Mouse (Mus musculus): ENCODE results near the gene Ugt1a6a. TPM values are rescaled to one million over a fixed set of nuclear protein-coding genes. Genes with fewer than 3 reads are reported as not detected.

Ugt1a6a gene
- polyA plus RNA-seq, 1 experiment: 1.3 TPM

GRCm38 (mm10) chr1:88260604-88261377 lies 126.2 kb downstream of the Ugt1a6a start:
- Histone ChIP-seq H3K27me3 (ENCODE audit: control insufficient read depth, insufficient read depth, insufficient read length) (no peaks in the 10 kb centered on the region), H3K4me3 (ENCODE audit: insufficient read depth, poor library complexity, severe bottlenecking) (no peak overlapping the region), H3K79me3 (ENCODE audit: low read depth) (peaks cover 2% of the 10 kb centered on the region), H3K79me2 (ENCODE audit: control insufficient read depth, insufficient read depth) (peaks cover 38% of the 10 kb centered on the region), H3ac (ENCODE audit: control insufficient read depth, insufficient read length, low read depth) (no peak overlapping the region), H3K36me3 (ENCODE audit: control insufficient read depth, insufficient read depth) (peaks cover 48% of the 10 kb centered on the region)
- no peak for TF ChIP-seq FOSL1 (IDR thresholded peaks at IDR 0.05; ENCODE audit: insufficient read depth, low read length, poor library complexity, severe bottlenecking)
- TF ChIP-seq CEBPB (IDR thresholded peaks at IDR 0.05; ENCODE audit: low read depth): no peak
- no peak for TF ChIP-seq MYOG (IDR thresholded peaks at IDR 0.05; ENCODE audit: control insufficient read depth, extremely low read depth, insufficient read length)
- no peak for TF ChIP-seq CTCF (IDR thresholded peaks at IDR 0.05; ENCODE audit: control insufficient read depth, insufficient read depth, insufficient read length)
- TF ChIP-seq USF1 (IDR thresholded peaks at IDR 0.05; ENCODE audit: low read depth): no peak
- no peak for TF ChIP-seq MAX (IDR thresholded peaks at IDR 0.05)
- no peak for TF ChIP-seq MYOD1 (IDR thresholded peaks at IDR 0.05; ENCODE audit: control insufficient read depth, insufficient read length, low read depth)

DNA sequence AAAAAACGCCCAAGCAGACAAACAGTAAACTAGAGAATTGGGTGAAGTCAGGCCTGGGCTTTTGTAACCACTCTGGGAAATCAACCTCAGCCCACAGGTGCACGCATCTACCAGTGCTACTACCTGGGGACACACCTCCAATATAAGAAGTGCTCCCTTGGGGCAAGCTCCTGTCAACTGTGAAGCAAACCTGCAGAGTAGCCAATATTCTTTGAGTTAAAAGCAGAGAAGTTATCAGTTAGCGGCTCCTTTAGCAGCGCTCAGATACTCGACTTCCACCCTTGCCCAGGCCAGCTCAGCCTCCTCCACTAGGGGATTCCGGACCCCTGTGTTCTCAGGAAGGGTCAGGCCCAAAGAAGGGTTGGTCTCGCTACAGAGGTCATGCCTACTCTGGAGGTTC lies 127.1 kb downstream of the Ugt1a6a start:
- Histone ChIP-seq H3K27me3 (ENCODE audit: control insufficient read depth, insufficient read depth, insufficient read length) (no peaks in the 10 kb centered on the region), H3K79me2 (ENCODE audit: control insufficient read depth, insufficient read depth) (peaks cover 47% of the 10 kb centered on the region), H3ac (ENCODE audit: control insufficient read depth, insufficient read length, low read depth) (no peak overlapping the region), H3K4me3 (ENCODE audit: insufficient read depth, poor library complexity, severe bottlenecking) (no peak overlapping the region), H3K79me3 (ENCODE audit: low read depth) (peaks cover 9% of the 10 kb centered on the region), H3K36me3 (ENCODE audit: control insufficient read depth, insufficient read depth) (peaks cover 57% of the 10 kb centered on the region)
- no peak for TF ChIP-seq CEBPB (IDR thresholded peaks at IDR 0.05; ENCODE audit: low read depth)

DNA sequence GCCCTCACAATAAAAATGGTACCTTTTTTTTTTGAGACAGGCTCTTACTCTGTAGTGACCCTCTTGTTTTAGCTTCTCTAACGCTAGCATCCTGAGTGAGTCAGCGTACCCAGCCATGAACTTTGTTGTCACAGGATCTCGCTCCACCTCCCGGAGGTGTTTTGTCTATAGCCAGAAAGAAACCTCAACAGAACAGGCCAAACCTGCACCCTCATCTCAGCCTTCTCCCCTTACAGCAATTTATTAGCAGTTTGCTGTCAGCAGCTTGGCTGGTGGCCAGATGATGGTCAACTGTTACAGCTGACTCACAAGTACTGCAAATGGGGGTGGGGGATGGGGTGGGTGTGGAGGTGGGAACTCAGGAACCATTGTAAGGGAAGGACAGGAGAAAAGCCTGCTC lies 127.6 kb downstream of the Ugt1a6a start:
- Histone ChIP-seq H3K4me3 (ENCODE audit: insufficient read depth, poor library complexity, severe bottlenecking) (no peak overlapping the region), H3ac (ENCODE audit: control insufficient read depth, insufficient read length, low read depth) (no peak overlapping the region), H3K27me3 (ENCODE audit: control insufficient read depth, insufficient read depth, insufficient read length) (no peaks in the 10 kb centered on the region), H3K79me3 (ENCODE audit: low read depth) (peaks cover 9% of the 10 kb centered on the region), H3K36me3 (ENCODE audit: control insufficient read depth, insufficient read depth) (peaks cover 63% of the 10 kb centered on the region), H3K79me2 (ENCODE audit: control insufficient read depth, insufficient read depth) (peaks cover 52% of the 10 kb centered on the region)
- TF ChIP-seq MYOG (IDR thresholded peaks at IDR 0.05; ENCODE audit: control insufficient read depth, extremely low read depth, insufficient read length): no peak

- Histone ChIP-seq H3K36me3 (ENCODE audit: control insufficient read depth, insufficient read depth) (peaks cover 70% of the 10 kb centered on the region), H3K27me3 (ENCODE audit: control insufficient read depth, insufficient read depth, insufficient read length) (no peaks in the 10 kb centered on the region), H3K79me2 (ENCODE audit: control insufficient read depth, insufficient read depth) (peaks cover 59% of the 10 kb centered on the region), H3ac (ENCODE audit: control insufficient read depth, insufficient read length, low read depth) (no peak overlapping the region), H3K79me3 (ENCODE audit: low read depth) (peaks cover 9% of the 10 kb centered on the region), H3K4me3 (ENCODE audit: insufficient read depth, poor library complexity, severe bottlenecking) (no peak overlapping the region)
- TF ChIP-seq CEBPB (IDR thresholded peaks at IDR 0.05; ENCODE audit: low read depth): no peak
- no peak for TF ChIP-seq MAX (IDR thresholded peaks at IDR 0.05)
- TF ChIP-seq MYOD1 (IDR thresholded peaks at IDR 0.05; ENCODE audit: control insufficient read depth, insufficient read length, low read depth): no peak
- TF ChIP-seq MYOG (IDR thresholded peaks at IDR 0.05; ENCODE audit: control insufficient read depth, extremely low read depth, insufficient read length): no peak
- TF ChIP-seq USF1 (IDR thresholded peaks at IDR 0.05; ENCODE audit: low read depth): no peak
- no peak for TF ChIP-seq CTCF (IDR thresholded peaks at IDR 0.05; ENCODE audit: control insufficient read depth, insufficient read depth, insufficient read length)
- TF ChIP-seq FOSL1 (IDR thresholded peaks at IDR 0.05; ENCODE audit: insufficient read depth, low read length, poor library complexity, severe bottlenecking): no peak
These were observed 128.4 kb downstream of the Ugt1a6a start for GRCm38 (mm10) chr1:88262961-88263360.

GRCm38 (mm10) chr1:88263778-88264177 lies 129.2 kb downstream of the Ugt1a6a start:
- H3K79me2 ChIP-seq (ENCODE audit: control insufficient read depth, insufficient read depth): peaks cover 62% of the 10 kb centered on the region
- peaks cover 9% of the 10 kb centered on the region for H3K79me3 ChIP-seq (ENCODE audit: low read depth)
- H3K36me3 ChIP-seq (ENCODE audit: control insufficient read depth, insufficient read depth): peaks cover 78% of the 10 kb centered on the region
- H3K4me3 ChIP-seq (ENCODE audit: insufficient read depth, poor library complexity, severe bottlenecking): no peak overlapping the region
- no peak overlapping the region for H3ac ChIP-seq (ENCODE audit: control insufficient read depth, insufficient read length, low read depth)
- no peak for TF ChIP-seq FOSL1 (IDR thresholded peaks at IDR 0.05; ENCODE audit: insufficient read depth, low read length, poor library complexity, severe bottlenecking)
- no peak for TF ChIP-seq CEBPB (IDR thresholded peaks at IDR 0.05; ENCODE audit: low read depth)
- TF ChIP-seq MYOG (IDR thresholded peaks at IDR 0.05; ENCODE audit: control insufficient read depth, extremely low read depth, insufficient read length): no peak
- no peak for TF ChIP-seq MAX (IDR thresholded peaks at IDR 0.05)
- no peaks in the 10 kb centered on the region for H3K27me3 ChIP-seq (ENCODE audit: control insufficient read depth, insufficient read depth, insufficient read length)

DNA sequence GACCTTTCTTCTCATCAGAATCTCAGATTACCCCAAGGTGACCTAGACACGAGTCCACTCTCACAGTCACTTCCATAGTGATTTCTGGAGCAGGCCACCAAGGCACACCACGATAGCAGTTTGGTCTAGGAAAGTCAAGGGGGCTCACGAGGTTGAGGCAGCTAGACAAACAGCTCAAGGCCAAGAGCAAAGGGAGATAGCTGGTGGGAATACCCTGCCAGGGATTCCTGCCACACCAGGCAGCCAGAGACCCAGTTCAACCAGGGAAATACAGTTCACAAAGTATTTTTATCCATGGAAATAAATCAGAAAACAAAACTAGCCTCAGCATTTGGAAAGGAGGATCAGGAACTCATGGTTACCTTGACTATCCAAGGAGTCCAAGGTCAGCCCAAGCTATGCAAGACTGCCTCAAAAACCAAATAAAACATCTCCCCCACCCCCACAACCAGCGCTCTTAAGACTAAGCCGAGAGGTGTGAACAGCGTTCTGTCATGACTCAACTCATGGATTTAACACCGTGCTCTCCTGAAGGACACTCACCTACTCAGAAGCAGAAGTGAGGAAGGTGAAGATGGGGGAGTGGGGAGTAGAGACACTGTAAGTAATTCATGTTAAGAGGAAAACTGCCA lies 129.7 kb downstream of the Ugt1a6a start:
- TF ChIP-seq MYOD1 (IDR thresholded peaks at IDR 0.05; ENCODE audit: control insufficient read depth, insufficient read length, low read depth): no peak
- no peak for TF ChIP-seq USF1 (IDR thresholded peaks at IDR 0.05; ENCODE audit: low read depth)
- TF ChIP-seq CTCF (IDR thresholded peaks at IDR 0.05; ENCODE audit: control insufficient read depth, insufficient read depth, insufficient read length): no peak
- TF ChIP-seq MYOG (IDR thresholded peaks at IDR 0.05; ENCODE audit: control insufficient read depth, extremely low read depth, insufficient read length): no peak
- TF ChIP-seq FOSL1 (IDR thresholded peaks at IDR 0.05; ENCODE audit: insufficient read depth, low read length, poor library complexity, severe bottlenecking): no peak
- no peak for TF ChIP-seq CEBPB (IDR thresholded peaks at IDR 0.05; ENCODE audit: low read depth)
- TF ChIP-seq MAX (IDR thresholded peaks at IDR 0.05): no peak
- H3K36me3 ChIP-seq (ENCODE audit: control insufficient read depth, insufficient read depth): peaks cover 84% of the 10 kb centered on the region
- peaks cover 62% of the 10 kb centered on the region for H3K79me2 ChIP-seq (ENCODE audit: control insufficient read depth, insufficient read depth)
- H3K27me3 ChIP-seq (ENCODE audit: control insufficient read depth, insufficient read depth, insufficient read length): no peaks in the 10 kb centered on the region
- H3ac ChIP-seq (ENCODE audit: control insufficient read depth, insufficient read length, low read depth): no peak overlapping the region
- H3K4me3 ChIP-seq (ENCODE audit: insufficient read depth, poor library complexity, severe bottlenecking): no peak overlapping the region
- H3K79me3 ChIP-seq (ENCODE audit: low read depth): peaks cover 9% of the 10 kb centered on the region
